Mouse (Mus musculus): ENCODE data around the gene Tgfbrap1. TPM values are rescaled to one million over a fixed set of nuclear protein-coding genes. Genes with fewer than 3 reads are reported as not detected.

Tgfbrap1 gene
- polyA plus RNA-seq, 1 experiment from 2014 or later = 13.2 TPM

DNA sequence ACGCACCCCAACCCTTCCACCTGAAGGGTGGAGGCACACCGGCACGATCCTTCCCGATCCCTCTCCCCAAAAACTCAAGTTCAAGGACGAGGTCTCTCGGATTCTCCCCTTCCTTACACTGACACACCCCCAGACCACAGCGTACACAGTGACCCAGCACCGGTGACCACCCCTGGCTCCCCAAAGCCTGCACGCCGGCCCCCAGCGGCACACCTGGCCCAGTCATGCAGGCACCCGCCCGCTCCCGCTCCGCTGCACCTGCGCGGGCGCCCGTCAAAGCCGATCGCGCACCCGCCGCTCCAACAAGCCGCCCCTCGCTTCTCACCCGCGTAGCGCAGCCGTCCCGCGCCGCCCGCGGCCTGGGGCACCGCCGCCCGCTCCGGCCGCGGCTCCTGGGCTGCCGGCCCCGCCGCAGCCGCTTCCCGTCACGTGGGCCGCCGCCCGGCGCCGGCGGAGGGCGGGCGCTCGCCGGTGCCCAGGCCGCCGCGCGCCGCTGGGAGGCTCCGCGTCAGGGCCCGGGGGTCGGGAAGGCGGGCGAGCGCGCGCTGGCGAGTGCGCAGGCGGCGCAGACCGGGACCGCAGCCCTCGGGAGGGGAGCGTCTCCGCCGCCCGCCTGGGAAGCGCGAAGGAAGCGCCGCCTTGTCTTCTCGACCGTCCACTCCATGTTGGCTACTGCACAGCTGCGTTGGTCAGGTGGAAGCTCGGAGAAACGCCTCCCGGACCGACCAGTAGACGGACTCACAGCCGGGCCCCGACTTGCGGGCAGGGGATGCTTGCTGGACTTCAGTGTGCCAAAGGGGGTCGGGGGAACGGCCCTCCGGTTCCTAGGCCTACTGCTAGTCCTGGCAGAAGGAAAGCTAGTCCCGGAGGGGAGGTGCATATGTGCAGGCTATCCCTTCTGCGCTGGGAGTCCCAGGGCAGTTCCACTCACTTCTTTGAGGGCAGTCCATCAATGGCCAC, 6.1 kb downstream of the Tgfbrap1 start:
- DNase-seq (ENCODE audit: extremely low spot score, low spot score) = peak; percentile 67
- Histone ChIP-seq H3K36me3 (replicated peaks) (peaks cover 14% of the 10 kb centered on the region), H3K4me1 (peaks cover 25% of the 10 kb centered on the region), H3K27me3 (ENCODE audit: poor library complexity, severe bottlenecking) (no peaks in the 10 kb centered on the region), H3K9me3 (no peaks in the 10 kb centered on the region), H3K27ac (peak overlapping the region; percentile 92), H3K4me3 (peak overlapping the region; percentile 85)
- WGBS = 1% methylated on average over 97 of the region's 102 CpGs

DNA sequence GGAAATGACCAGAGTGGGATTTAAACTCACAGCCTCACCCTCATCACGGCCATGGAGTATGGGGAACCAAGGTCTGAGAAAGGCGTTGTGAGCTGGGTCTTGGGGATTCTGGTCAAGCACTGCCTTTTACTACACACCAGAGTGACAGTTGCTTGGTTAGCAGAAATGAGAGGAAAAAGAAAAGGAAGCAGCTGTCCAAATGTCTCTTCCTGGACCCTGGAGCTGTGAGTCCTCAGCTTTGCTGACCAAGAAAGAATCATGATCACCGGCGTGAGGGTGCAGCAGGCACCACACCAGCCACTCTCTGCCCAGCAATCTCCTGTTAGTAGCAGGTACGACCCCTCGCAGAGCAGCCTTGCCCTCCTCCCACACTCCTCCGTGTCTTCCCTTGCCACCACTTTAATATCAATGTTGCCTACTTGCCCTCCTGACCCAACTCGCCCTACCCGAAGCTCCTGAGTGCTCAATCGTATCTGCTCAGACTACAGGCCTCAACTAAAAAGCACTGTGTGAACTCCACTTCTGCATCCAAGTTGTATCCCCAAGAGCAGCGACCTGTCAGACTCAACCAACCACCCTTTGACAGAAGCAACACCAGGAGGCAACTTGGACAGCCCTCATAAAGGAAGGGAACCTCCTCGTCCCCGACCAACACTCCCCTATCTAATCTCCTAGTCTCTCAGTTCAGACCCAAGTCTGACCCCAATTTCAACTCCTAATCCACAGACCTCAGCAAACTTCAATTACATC, 7.0 kb downstream of the Tgfbrap1 start:
- Histone ChIP-seq H3K36me3 (replicated peaks) (peaks cover 14% of the 10 kb centered on the region), H3K27me3 (ENCODE audit: poor library complexity, severe bottlenecking) (no peaks in the 10 kb centered on the region), H3K27ac (peak overlapping the region; percentile 92), H3K9me3 (no peaks in the 10 kb centered on the region), H3K4me3 (peak overlapping the region; percentile 85), H3K4me1 (peaks cover 20% of the 10 kb centered on the region)
- no peak for DNase-seq (ENCODE audit: extremely low spot score, low spot score)
- 53% methylated on average over 13 of the region's 13 CpGs for WGBS

DNA sequence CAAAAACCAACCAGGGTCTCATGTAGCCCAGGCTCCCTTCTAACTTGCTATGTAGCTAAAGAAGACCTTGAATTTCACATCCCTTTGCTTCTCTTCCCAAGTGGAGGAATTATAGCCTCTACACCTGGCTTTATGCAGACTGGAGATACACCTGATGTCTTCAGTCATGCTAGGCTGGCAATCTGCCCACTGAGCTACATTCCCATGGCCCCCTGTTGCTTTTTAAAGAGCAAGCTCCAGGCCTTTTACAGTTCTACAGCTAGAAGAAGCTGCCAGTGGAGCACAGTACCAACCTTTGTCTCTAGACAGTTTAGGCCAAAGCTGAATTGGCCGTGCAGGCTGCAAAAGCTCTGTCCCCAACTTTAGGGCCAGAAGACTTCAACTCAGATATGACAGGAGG, 8.0 kb downstream of the Tgfbrap1 start:
- Histone ChIP-seq H3K27me3 (ENCODE audit: poor library complexity, severe bottlenecking) (no peaks in the 10 kb centered on the region), H3K27ac (no peak overlapping the region), H3K36me3 (replicated peaks) (peaks cover 14% of the 10 kb centered on the region), H3K9me3 (no peaks in the 10 kb centered on the region), H3K4me1 (peaks cover 20% of the 10 kb centered on the region), H3K4me3 (no peak overlapping the region)
- 84% methylated on average over 1 of the region's 1 CpGs for WGBS
- DNase-seq (ENCODE audit: extremely low spot score, low spot score) = no peak

DNA sequence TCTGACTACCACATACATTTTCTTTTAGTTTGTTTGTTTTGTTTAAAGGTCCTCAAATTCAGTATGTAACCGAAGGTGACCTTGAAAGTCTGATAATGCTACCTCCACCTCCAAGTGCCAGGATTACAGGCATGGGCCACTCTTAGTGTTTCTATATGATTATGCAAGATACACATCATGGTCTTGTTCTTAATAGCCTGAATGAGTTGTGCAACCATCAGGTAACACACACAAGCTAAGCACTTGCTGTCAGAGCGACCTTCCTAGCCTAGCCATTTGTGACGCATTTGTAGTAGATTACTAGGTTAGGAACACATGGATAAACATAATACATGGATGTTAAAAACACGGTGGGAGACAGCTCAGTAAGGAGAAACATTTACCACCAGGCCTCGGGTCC, 15.5 kb downstream of the Tgfbrap1 start:
- no peaks in the 10 kb centered on the region for H3K4me1 ChIP-seq
- no peak for DNase-seq (ENCODE audit: extremely low spot score, low spot score)
- no peaks in the 10 kb centered on the region; the same call in 1 of the 2 replicates for H3K9me3 ChIP-seq
- H3K27ac ChIP-seq = no peak overlapping the region
- no peak overlapping the region for H3K4me3 ChIP-seq
- 90% methylated on average over 5 of the region's 5 CpGs for WGBS
- no peaks in the 10 kb centered on the region for H3K27me3 ChIP-seq (ENCODE audit: poor library complexity, severe bottlenecking)
- peaks cover 16% of the 10 kb centered on the region for H3K36me3 ChIP-seq (replicated peaks)

DNA sequence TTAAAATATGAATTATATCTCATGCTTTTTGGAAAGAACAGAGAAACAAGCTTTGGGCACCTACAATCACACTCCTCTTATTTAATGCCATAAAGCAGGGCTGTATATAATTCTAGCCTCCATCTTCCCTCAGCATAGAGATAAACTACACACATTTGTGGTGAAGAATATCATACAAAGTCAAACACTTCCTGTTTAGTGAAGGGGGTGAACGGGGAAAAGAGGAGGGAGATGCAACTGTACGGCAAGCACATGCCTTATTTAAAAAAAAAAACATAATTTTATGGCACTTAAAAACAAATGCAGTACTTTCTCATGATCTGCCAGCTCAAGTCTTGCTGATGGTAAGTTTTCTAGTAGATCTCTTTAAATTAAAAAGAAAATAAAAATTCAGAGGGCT, 20.3 kb downstream of the Tgfbrap1 start:
- no peak for DNase-seq (ENCODE audit: extremely low spot score, low spot score)
- H3K27me3 ChIP-seq (ENCODE audit: poor library complexity, severe bottlenecking) = no peaks in the 10 kb centered on the region
- H3K36me3 ChIP-seq (replicated peaks) = peaks cover 25% of the 10 kb centered on the region
- H3K9me3 ChIP-seq = no peaks in the 10 kb centered on the region
- no peak overlapping the region for H3K27ac ChIP-seq
- H3K4me3 ChIP-seq = no peak overlapping the region
- WGBS = 84% methylated on average over 2 of the region's 2 CpGs
- no peaks in the 10 kb centered on the region for H3K4me1 ChIP-seq

DNA sequence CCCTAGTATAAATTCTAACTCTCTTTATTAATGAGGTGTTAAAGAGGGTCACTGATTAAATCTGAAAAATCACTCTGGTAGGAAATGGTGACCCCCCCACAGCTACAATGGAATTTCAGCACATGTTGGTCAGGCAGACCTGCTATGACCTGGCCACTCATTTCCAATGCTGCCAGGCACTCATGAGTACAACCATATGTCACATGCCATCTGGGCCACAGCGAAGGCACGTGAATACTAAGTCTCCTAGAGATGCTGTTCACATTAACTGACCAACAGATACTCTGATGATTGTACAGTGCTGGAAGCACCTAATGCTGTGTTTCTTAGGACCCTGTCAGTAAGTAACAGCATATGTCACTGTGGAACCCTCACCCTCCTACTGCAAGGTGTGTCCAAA, 23.6 kb downstream of the Tgfbrap1 start:
- no peak for DNase-seq (ENCODE audit: extremely low spot score, low spot score)
- Histone ChIP-seq H3K9me3 (no peaks in the 10 kb centered on the region), H3K36me3 (replicated peaks) (peaks cover 40% of the 10 kb centered on the region), H3K4me3 (no peak overlapping the region), H3K27ac (no peak overlapping the region), H3K27me3 (ENCODE audit: poor library complexity, severe bottlenecking) (no peaks in the 10 kb centered on the region), H3K4me1 (no peaks in the 10 kb centered on the region)
- 89% methylated on average over 2 of the region's 2 CpGs for WGBS

DNA sequence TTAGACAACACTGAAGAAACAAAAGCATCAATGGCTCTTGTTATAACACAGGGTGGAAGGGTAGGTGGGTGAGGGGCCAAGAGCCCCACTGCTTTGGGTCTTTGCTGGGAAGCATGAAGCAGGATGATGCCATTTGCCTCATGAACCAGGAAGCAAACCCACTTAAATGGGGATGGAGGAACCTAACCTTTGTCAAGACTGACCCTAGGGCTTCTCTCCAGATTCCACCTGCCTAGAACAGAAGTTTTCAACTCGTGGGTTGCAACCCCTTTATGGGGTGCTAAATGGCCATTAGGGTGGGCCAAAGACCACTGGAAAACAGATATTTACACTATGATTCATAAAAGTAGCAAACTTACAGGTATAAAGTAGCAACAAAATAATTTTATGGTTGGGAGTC, 25.9 kb downstream of the Tgfbrap1 start:
- Histone ChIP-seq H3K36me3 (replicated peaks) (peaks cover 51% of the 10 kb centered on the region), H3K27ac (no peak overlapping the region), H3K9me3 (no peaks in the 10 kb centered on the region), H3K4me1 (no peaks in the 10 kb centered on the region), H3K4me3 (no peak overlapping the region), H3K27me3 (ENCODE audit: poor library complexity, severe bottlenecking) (no peaks in the 10 kb centered on the region)
- no peak for DNase-seq (ENCODE audit: extremely low spot score, low spot score)
- WGBS = 79% methylated on average over 1 of the region's 1 CpGs

DNA sequence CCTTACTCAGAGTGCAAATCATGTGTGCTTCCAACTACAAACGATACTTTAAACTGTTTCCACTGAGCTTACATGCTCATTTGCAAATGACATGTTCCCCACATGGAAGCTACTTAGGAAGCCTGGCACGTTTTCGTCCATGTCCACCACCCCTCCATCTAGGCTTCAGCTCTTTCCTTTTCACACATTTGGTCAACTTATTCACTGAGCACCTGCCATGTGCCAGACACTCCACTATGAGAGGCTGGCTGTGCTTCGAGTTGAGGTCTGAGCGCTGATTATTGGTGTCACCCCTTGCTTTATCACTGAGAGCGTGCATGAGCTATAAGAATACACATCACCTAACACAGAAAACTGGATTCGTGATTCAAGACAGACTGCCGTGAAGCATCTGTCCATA, 26.4 kb downstream of the Tgfbrap1 start:
- Histone ChIP-seq H3K36me3 (replicated peaks) (peaks cover 55% of the 10 kb centered on the region), H3K27ac (no peak overlapping the region), H3K4me3 (no peak overlapping the region), H3K27me3 (ENCODE audit: poor library complexity, severe bottlenecking) (no peaks in the 10 kb centered on the region), H3K4me1 (no peaks in the 10 kb centered on the region), H3K9me3 (no peaks in the 10 kb centered on the region)
- DNase-seq (ENCODE audit: extremely low spot score, low spot score) = no peak
- 94% methylated on average over 8 of the region's 8 CpGs for WGBS

DNA sequence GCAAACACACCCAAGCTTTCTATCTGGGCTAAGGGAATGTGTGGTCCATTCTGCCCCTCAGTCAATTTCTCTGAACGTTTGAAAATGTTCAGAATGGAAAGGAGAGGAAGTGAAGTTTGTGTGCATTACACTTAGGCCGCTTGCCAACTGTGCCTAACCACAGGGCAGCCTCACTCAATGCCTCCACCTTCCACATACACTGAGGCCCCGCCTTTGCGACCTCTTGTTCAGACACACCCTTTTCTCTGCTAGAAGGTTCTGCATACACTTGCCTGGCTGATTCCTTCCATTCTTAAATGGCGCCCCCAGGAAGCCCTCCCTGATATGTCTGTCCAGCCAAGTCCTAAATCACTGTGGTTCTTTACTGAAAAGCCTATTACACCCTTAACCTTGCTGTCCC, 27.7 kb downstream of the Tgfbrap1 start:
- no peak overlapping the region for H3K27ac ChIP-seq
- H3K4me3 ChIP-seq = no peak overlapping the region
- H3K4me1 ChIP-seq = no peaks in the 10 kb centered on the region
- peaks cover 59% of the 10 kb centered on the region for H3K36me3 ChIP-seq (replicated peaks)
- no peaks in the 10 kb centered on the region for H3K27me3 ChIP-seq (ENCODE audit: poor library complexity, severe bottlenecking)
- no peak for DNase-seq (ENCODE audit: extremely low spot score, low spot score)
- 91% methylated on average over 5 of the region's 5 CpGs for WGBS
- no peaks in the 10 kb centered on the region for H3K9me3 ChIP-seq

DNA sequence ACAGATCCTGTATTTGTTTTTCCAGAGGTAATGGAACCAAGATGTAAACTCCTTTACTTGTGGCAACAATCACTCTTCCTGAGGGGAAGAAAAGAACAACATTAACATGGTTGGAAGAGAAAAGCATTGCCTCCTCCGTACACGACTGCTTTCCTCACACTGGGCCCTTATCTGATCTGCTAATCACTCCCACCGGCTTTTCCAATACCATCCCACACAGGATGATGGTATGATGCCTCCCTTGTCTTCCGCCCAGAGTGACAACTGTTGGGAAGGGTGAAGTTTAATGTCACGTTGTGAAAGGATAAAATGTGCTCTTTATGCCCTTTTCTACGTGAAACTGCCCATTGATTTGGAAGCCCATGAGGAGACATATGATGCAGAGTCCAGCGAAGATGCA, 30.9 kb downstream of the Tgfbrap1 start:
- 83% methylated on average over 7 of the region's 7 CpGs for WGBS
- peaks cover 64% of the 10 kb centered on the region for H3K36me3 ChIP-seq (replicated peaks)

DNA sequence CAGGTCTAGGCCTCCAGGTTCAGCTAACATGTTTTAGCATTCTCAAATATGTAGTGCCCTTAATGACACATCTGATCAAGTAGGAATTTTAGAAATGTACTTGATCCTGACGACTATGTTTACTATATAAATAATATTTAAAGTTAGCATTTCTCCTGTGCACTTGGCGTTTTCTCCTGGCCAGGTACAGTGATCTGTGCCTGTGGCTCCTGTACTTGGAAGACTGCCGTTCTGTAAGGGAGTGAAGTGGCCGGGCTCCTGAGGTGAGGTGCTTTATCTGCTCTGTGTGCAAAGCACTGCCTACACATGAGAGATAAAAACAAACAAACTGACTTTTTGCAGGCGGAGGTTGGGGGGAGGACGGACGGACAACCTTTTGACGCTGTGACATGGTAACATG, 31.9 kb downstream of the Tgfbrap1 start:
- Histone ChIP-seq H3K36me3 (replicated peaks) (peaks cover 74% of the 10 kb centered on the region), H3K4me1 (no peaks in the 10 kb centered on the region), H3K4me3 (no peak overlapping the region), H3K27ac (no peak overlapping the region), H3K9me3 (no peaks in the 10 kb centered on the region), H3K27me3 (ENCODE audit: poor library complexity, severe bottlenecking) (no peaks in the 10 kb centered on the region)
- no peak for DNase-seq (ENCODE audit: extremely low spot score, low spot score)
- 91% methylated on average over 8 of the region's 8 CpGs for WGBS

More for the DNA sequence above, 30.9 kb downstream of the Tgfbrap1 start:
- no peaks in the 10 kb centered on the region for H3K4me1 ChIP-seq
- H3K27me3 ChIP-seq (ENCODE audit: poor library complexity, severe bottlenecking) = no peaks in the 10 kb centered on the region
- H3K4me3 ChIP-seq = no peak overlapping the region
- no peak overlapping the region for H3K27ac ChIP-seq
- no peak for DNase-seq (ENCODE audit: extremely low spot score, low spot score)
- H3K9me3 ChIP-seq = no peaks in the 10 kb centered on the region

DNA sequence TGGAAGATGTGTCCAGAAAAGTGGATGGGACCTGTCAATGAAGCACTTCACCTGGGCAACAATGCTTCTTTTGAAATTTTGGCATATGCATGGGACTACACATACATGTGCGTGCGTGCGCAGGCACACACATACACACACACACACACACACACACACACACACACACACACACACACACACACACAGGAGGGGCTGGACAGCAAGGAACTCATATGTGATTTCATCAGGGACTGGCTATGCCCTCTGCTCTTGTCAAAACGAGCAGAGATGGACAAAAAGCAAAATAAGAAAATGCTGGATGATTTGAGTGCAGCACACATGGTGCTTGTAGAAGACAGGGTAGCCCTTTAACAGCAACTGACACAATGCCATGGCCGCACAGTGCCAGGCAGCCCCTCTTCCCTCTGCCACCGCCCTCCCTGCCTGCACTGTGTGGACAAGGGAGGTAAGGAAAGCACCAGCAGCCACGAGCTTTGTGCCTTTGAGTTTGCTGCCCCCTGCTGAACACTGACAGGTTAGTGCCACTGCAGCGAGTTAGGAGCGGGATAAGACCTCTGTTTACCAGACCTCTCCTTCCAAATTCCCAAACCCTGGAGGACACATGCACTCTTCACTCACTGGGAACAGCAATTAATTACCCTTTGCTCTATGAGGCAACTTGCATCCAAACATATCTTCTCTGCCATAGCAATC, 32.7 kb downstream of the Tgfbrap1 start:
- Histone ChIP-seq H3K4me3 (no peak overlapping the region), H3K36me3 (replicated peaks) (peaks cover 74% of the 10 kb centered on the region), H3K4me1 (no peaks in the 10 kb centered on the region), H3K27me3 (ENCODE audit: poor library complexity, severe bottlenecking) (no peaks in the 10 kb centered on the region), H3K9me3 (no peaks in the 10 kb centered on the region), H3K27ac (no peak overlapping the region)
- DNase-seq (ENCODE audit: extremely low spot score, low spot score) = peak; percentile 66
- WGBS = 52% methylated on average over 9 of the region's 9 CpGs
